Mouse (Mus musculus) embryo, embryonic 10.5 days (tissue): ENCODE results near the gene Itih3.

Source experiments
- DNase-seq: peaks from one replicate; pipeline ENCODE4 v3.0.0-alpha.2; 2015; ENCODE audit warnings: low spot score

Itih3 gene

GRCm38 (mm10) chr14:30861421-30862125 is 62.0 kb downstream of the Itih3 start:
- no peak for DNase-seq
